Mouse (Mus musculus) midbrain, embryonic 16.5 days (tissue): Measurements from ENCODE around the gene Vps37c. TPM values are rescaled to one million over a fixed set of nuclear protein-coding genes. Genes with fewer than 3 reads are reported as not detected.

Experiments used
- ATAC-seq: fragments of 200-750 bp; cut with Nextera tagmentation; 2 replicates; pipeline ENCODE4 v1.8.0; 2017; ENCODE audit warnings: moderate TSS enrichment
- H3K27ac ChIP-seq: fragments of 300-500 bp; sonication (generic); 2 replicates; pipeline ENCODE4 v1.5.1; 2014; ENCODE audit warnings: mild to moderate bottlenecking, low read length, mixed read lengths
- H3K27me3 ChIP-seq: fragments of 300-500 bp; sonication (generic); 2 replicates; pipeline ENCODE4 v1.6.1; 2014; ENCODE audit warnings: low read depth, low read length, mixed read lengths; ENCODE audit not compliant: control insufficient read depth, insufficient read depth
- H3K36me3 ChIP-seq: fragments of 300-500 bp; sonication (generic); 2 replicates; pipeline ENCODE4 v1.6.1; 2014; ENCODE audit warnings: mild to moderate bottlenecking, low read length, moderate library complexity, mixed read lengths; ENCODE audit not compliant: control insufficient read depth, insufficient read depth
- H3K4me1 ChIP-seq: fragments of 300-500 bp; sonication (generic); 2 replicates; pipeline ENCODE4 v1.6.1; 2014; ENCODE audit warnings: mild to moderate bottlenecking, low read length, mixed read lengths; ENCODE audit not compliant: control insufficient read depth, insufficient read depth
- H3K4me2 ChIP-seq: fragments of 300-500 bp; sonication (generic); 2 replicates; pipeline ENCODE4 v1.6.1; 2014; ENCODE audit warnings: mild to moderate bottlenecking, low read length, mixed read lengths
- H3K4me3 ChIP-seq: fragments of 300-500 bp; sonication (generic); 2 replicates; pipeline ENCODE4 v1.5.1; 2014; ENCODE audit warnings: low read depth, mild to moderate bottlenecking, low read length, moderate library complexity, mixed read lengths
- H3K9ac ChIP-seq: fragments of 300-500 bp; sonication (generic); 2 replicates; pipeline ENCODE4 v1.6.1; 2014; ENCODE audit warnings: low read depth, low read length, mixed read lengths
- H3K9me3 ChIP-seq: fragments of 300-500 bp; sonication (generic); replicated peaks from 2 replicates; pipeline ENCODE4 v1.6.1; 2014; ENCODE audit warnings: mild to moderate bottlenecking, low read length, mixed read lengths; ENCODE audit not compliant: control insufficient read depth, poor library complexity, severe bottlenecking
- WGBS: fragments of 180-500 bp; shearing (Covaris S2); extraction: QIAGEN DNeasy Blood & Tissue Kit; methylation state at CpG from one replicate; pipeline ENCODE4 v1.1.7; 2014; 5-methylcytosine and 5-hydroxymethylcytosine counted together
- polyA plus RNA-seq: library from polyadenylated mRNA; unstranded; fragments of >200 nt; fragmentation: Nextera tagmentation; extraction: Ambion mirVana; gene quantifications from 2 replicates; pipeline ENCODE4 v1.2.1, GENCODE M21; 2015

The Vps37c gene
- polyA plus RNA-seq, 1 experiment from 2014 or later = 28.6 TPM

DNA sequence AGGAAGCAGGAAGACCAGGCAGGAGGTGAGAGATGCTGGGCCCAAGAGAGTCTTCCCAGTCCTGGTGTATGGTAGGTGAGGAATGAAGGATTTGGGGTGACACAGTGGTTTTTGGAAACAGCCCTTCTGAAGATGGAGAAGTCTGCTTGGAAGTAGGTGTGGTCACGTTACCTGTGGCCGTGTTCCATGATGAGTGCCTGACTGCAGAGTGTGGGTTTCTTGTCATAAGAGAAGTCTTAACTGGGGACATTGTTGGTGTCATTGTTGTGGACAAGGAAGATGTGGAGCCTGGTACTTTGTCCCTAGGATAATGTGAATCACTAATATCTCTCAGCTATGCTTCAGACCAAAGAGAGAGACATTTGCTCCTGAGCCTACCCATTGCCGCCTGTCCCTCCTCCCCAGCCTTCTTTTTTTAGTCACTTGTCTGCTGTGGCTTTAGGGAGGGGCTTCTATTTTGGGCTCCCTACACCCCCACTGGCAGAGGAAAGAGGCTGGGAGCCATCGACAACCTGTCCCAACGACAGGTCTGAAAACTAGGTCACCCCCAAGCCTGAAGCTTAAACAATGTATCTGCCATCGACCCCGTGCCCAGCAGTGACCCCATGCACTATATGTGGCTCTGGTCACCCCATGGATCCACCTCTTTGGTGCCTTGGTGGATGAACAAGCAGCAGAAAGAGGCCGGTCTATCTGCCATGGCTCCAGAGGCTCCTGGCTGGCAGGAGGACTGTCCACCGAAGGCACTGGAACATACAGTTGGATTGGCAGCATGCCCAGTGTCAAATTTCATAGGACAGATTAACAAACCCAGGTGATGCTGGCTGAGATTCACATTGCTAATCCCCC is 71.7 kb downstream of the Vps37c start:
- Histone ChIP-seq H3K9ac (no peak overlapping the region), H3K27me3 (no peaks in the 10 kb centered on the region), H3K9me3 (no peaks in the 10 kb centered on the region), H3K4me2 (no peak overlapping the region), H3K4me3 (no peak overlapping the region), H3K4me1 (no peaks in the 10 kb centered on the region; the same call in 1 of the 2 replicates), H3K36me3 (no peaks in the 10 kb centered on the region), H3K27ac (no peak overlapping the region)
- WGBS = 92% methylated on average over 9 of the region's 9 CpGs
- no peak for ATAC-seq

DNA sequence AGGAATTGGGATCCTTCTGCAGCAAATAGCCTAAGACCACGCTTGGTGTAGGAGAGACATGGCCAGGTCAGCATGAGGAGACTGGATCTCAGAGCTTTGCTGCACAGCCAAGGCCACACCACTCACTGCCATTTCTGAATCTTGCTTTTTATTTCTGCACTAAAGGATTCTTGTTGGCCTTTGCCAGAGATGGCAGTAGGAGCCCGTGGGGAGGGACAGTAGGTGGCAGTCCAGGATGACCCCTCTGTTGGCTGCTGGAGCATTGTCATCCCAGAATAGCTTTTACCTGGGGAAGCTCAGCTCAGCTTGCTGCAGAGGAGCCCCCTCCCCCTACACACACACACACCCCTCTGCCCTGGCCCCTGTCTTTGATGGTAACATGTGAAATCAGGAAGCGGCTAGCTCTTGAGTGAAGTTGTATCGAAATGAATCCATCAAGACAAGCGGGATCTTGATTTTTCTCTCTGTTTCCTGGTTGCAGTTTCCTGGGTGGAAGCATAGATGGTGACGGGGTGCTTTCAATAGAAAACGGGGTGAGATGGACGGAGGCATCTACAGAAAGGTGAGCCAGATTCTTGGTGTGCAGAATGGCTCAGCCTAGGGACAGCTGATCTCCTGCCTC is 73.4 kb downstream of the Vps37c start:
- Histone ChIP-seq H3K27ac (no peak overlapping the region), H3K4me1 (no peaks in the 10 kb centered on the region; the same call in 1 of the 2 replicates), H3K27me3 (no peaks in the 10 kb centered on the region), H3K9me3 (no peaks in the 10 kb centered on the region), H3K36me3 (no peaks in the 10 kb centered on the region), H3K9ac (no peak overlapping the region), H3K4me2 (no peak overlapping the region), H3K4me3 (no peak overlapping the region)
- no peak for ATAC-seq
- 81% methylated on average over 8 of the region's 8 CpGs for WGBS

DNA sequence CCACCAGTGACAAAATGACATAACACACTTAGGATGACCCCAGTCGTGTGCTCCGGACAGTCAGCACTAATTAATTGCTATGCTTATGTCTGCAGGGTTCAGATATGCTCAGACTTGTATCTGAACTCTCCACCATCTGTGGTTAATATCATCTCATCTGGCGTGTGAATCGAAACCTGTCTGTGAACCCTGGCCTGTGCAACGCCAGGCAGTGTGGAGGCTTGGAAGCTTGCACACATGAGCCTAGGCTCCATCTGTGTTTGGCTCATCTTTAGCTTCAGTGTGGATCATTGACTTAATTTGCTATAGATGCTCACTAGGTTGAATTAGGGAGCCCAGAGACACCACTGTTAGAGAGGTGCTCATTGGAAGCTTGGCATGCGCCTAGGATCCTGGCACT is 73.9 kb downstream of the Vps37c start:
- no peak overlapping the region for H3K27ac ChIP-seq
- 92% methylated on average over 6 of the region's 6 CpGs for WGBS
- no peaks in the 10 kb centered on the region; the same call in 1 of the 2 replicates for H3K4me1 ChIP-seq
- H3K4me2 ChIP-seq = no peak overlapping the region
- H3K27me3 ChIP-seq = no peaks in the 10 kb centered on the region
- no peak overlapping the region for H3K9ac ChIP-seq
- H3K4me3 ChIP-seq = no peak overlapping the region
- no peaks in the 10 kb centered on the region for H3K36me3 ChIP-seq
- ATAC-seq = no peak
- no peaks in the 10 kb centered on the region for H3K9me3 ChIP-seq

DNA sequence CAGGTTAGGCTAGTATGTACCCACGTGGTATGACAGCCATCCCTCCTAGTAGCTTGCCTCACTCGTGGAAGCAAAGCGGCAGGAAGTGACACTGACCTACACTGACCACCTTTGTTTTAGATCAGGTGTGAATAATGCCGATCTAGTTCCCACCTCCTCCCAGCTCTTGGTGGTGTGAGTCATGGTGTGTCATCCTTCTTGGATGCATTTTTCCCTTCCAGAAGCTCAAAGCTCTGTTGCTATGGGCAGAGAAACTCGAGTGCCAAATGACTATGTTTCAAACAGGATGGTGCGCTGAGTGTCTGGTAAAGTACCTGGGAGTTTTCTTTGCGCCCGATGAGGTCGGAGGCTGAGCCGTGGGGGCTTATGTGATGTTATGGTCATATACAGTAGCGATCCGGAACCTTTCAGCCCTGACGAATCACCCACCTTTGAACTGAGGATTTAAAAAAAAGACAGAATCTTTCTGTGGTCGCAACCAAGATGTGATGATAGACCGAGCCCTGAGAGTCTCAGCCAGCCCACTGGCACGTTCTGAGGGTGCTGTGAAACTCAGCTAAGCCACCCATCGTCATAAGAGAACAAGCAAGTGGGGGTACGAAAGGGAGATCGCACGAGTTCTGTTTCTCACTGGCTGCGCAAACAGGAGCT is 75.0 kb downstream of the Vps37c start:
- no peak for ATAC-seq

More for the DNA sequence above, 75.0 kb downstream of the Vps37c start:
- Histone ChIP-seq H3K36me3 (no peaks in the 10 kb centered on the region), H3K27me3 (no peaks in the 10 kb centered on the region), H3K9ac (no peak overlapping the region), H3K4me3 (no peak overlapping the region), H3K27ac (no peak overlapping the region), H3K9me3 (no peaks in the 10 kb centered on the region), H3K4me1 (peaks cover 2% of the 10 kb centered on the region; the same call in 1 of the 2 replicates), H3K4me2 (no peak overlapping the region)
- 87% methylated on average over 21 of the region's 21 CpGs for WGBS

Other genes with a start within 250 kb of the Vps37c start
- gene Lrrc10b, start 231.3 kb upstream of the Vps37c start, polyA plus RNA-seq = 1.9 and 2.0 TPM in 2 replicates
- gene Ppp1r32, start 205.8 kb upstream of the Vps37c start, polyA plus RNA-seq = 3.6 and 5.9 TPM in 2 replicates
- 55.9 and 56.0 TPM in 2 replicates for gene Cpsf7, start 163.5 kb upstream of the Vps37c start, polyA plus RNA-seq
- 60.2 and 62.7 TPM in 2 replicates for gene Sdhaf2, start 162.6 kb upstream of the Vps37c start, polyA plus RNA-seq
- 52.0 and 52.3 TPM in 2 replicates for gene Tmem216, start 132.5 kb upstream of the Vps37c start, polyA plus RNA-seq
- gene Cyb561a3, start 111.6 kb upstream of the Vps37c start, polyA plus RNA-seq = 24.5 and 26.4 TPM in 2 replicates
- gene Tmem138, start 111.4 kb upstream of the Vps37c start, polyA plus RNA-seq = 37.8 TPM in 2 replicates
- 218 and 234 TPM in 2 replicates for gene Ddb1, start 83.4 kb upstream of the Vps37c start, polyA plus RNA-seq
- 24.6 and 25.4 TPM in 2 replicates for gene Tkfc, start 83.1 kb upstream of the Vps37c start, polyA plus RNA-seq
- gene Vwce, start 54.5 kb upstream of the Vps37c start, polyA plus RNA-seq = 1.1 and 2.0 TPM in 2 replicates
- gene Pga5, start 10.7 kb upstream of the Vps37c start, polyA plus RNA-seq = not detected in 2 replicates
- gene Cd5, start 50.3 kb downstream of the Vps37c start, polyA plus RNA-seq = 0.48 and 0.78 TPM in 2 replicates
- gene Cd6, start 141.3 kb downstream of the Vps37c start, polyA plus RNA-seq = 0.06 TPM in 1 of 2 replicates, not detected in the other
- 0.27 and 0.30 TPM in 2 replicates for gene Slc15a3, start 151.0 kb downstream of the Vps37c start, polyA plus RNA-seq
- gene Tmem132a, start 181.2 kb downstream of the Vps37c start, polyA plus RNA-seq = 242 and 267 TPM in 2 replicates
- gene Tmem109, start 193.3 kb downstream of the Vps37c start, polyA plus RNA-seq = 47.0 TPM in 2 replicates
- 38.9 and 40.1 TPM in 2 replicates for gene Prpf19, start 206.5 kb downstream of the Vps37c start, polyA plus RNA-seq
- 0.58 and 0.89 TPM in 2 replicates for gene Zp1, start 231.9 kb downstream of the Vps37c start, polyA plus RNA-seq
- gene Ptgdr2, start 248.4 kb downstream of the Vps37c start, polyA plus RNA-seq = 0.09 and 0.14 TPM in 2 replicates